7 mouse cellular contexts compared by ENCODE assay signal in genomic region chr16:4938461-4938860, GRCm38 (mm10). TPM values are rescaled to one million over a fixed set of nuclear protein-coding genes. Genes with fewer than 3 reads are reported as not detected.
DNase-seq lines count a peak whose midpoint lies in the region; ATAC-seq and TF ChIP-seq lines count a peak whose summit lies in the region.

Gene Nudt16l1, plus strand, starts transcription at chr16:4938761.

- H3K9me3 ChIP-seq in CH12.LX (replicated peaks; ENCODE audit: low read length) = no peaks in the 10 kb centered on the region
- H3K9me3 ChIP-seq in ES-E14 (ENCODE audit: control insufficient read depth, insufficient read depth, low read depth, low read length) = no peaks in the 10 kb centered on the region
- no peaks in the 10 kb centered on the region for H3K9me3 ChIP-seq in forebrain, embryonic 16.5 days (ENCODE audit: control insufficient read depth, low read length)
- H3K9me3 ChIP-seq in hindbrain, embryonic 14.5 days (ENCODE audit: control insufficient read depth, low read length) = no peaks in the 10 kb centered on the region
- no peaks in the 10 kb centered on the region for H3K9me3 ChIP-seq in liver, embryonic 15.5 days (replicated peaks)

- H3K79me2 ChIP-seq in CH12.LX (replicated peaks; ENCODE audit: control insufficient read depth, extremely low read depth, insufficient read depth, poor library complexity, severe bottlenecking) = peaks cover 13% of the 10 kb centered on the region

- TF ChIP-seq POLR2A in CH12.LX (IDR thresholded peaks at IDR 0.05; ENCODE audit: low read depth, low read length) = no peak

- DNase-seq in CH12.LX (ENCODE audit: extremely low read depth) (no peak), ES-E14 (ENCODE audit: low read depth, low spot score) (no peak)
- no peak for DNase-seq in hindbrain, embryonic 14.5 days (ENCODE audit: low spot score)
- no peak for DNase-seq in retina, postnatal 1 day
- DNase-seq in urinary bladder, postnatal 10 days (ENCODE audit: low spot score) = no peak

- H3K4me3 ChIP-seq in CH12.LX (replicated peaks in 1 of 3; ENCODE audit: low read depth in 2 of 3, low read length in 2 of 3, poor library complexity in 1 of 3) = peak within 1 kb of the TSS; percentile 74 to 98 (median 87)
- peak within 1 kb of the TSS; percentile 84 to 93 for H3K4me3 ChIP-seq in ES-E14 (ENCODE audit: insufficient read depth in 1 of 2, low read depth in 1 of 2, low read length in 2 of 2, poor library complexity in 1 of 2, severe bottlenecking in 1 of 2)
- peak within 1 kb of the TSS; percentile 90 for H3K4me3 ChIP-seq in forebrain, embryonic 16.5 days (replicated peaks; ENCODE audit: low read length)
- peak within 1 kb of the TSS; percentile 84 for H3K4me3 ChIP-seq in hindbrain, embryonic 14.5 days (replicated peaks; ENCODE audit: low read length)
- peak within 1 kb of the TSS; percentile 83 for H3K4me3 ChIP-seq in liver, embryonic 15.5 days (replicated peaks)

- no peak for ATAC-seq in forebrain, embryonic 16.5 days
- no peak for ATAC-seq in hindbrain, embryonic 14.5 days (ENCODE audit: low FRiP score)
- no peak; the same call in 1 of the 2 replicates for ATAC-seq in liver, embryonic 15.5 days (ENCODE audit: insufficient read depth)

- no peak for TF ChIP-seq EP300 in CH12.LX (IDR thresholded peaks at IDR 0.05; ENCODE audit: low read length)

- dilution Hi-C loops in CH12.LX (cut with MboI; ENCODE audit: extremely low pct_ligation_motif_present, extremely low pct_unique_long_range_greater_than_20kb, low sequenced_read_pairs) = no loop called here

- peak within 1 kb of the TSS; percentile 43 for H3K27ac ChIP-seq in CH12.LX (ENCODE audit: insufficient read depth, low read depth)
- peak within 1 kb of the TSS; percentile 42; the same call in 1 of the 2 replicates for H3K27ac ChIP-seq in ES-E14 (ENCODE audit: insufficient read depth, low read depth, low read length, poor library complexity, severe bottlenecking)
- peak within 1 kb of the TSS; percentile 65 for H3K27ac ChIP-seq in forebrain, embryonic 16.5 days (ENCODE audit: low read length)
- peak within 1 kb of the TSS; percentile 88 for H3K27ac ChIP-seq in hindbrain, embryonic 14.5 days
- peak within 1 kb of the TSS; percentile 76 for H3K27ac ChIP-seq in liver, embryonic 15.5 days (replicated peaks)

- H3K36me3 ChIP-seq in CH12.LX (replicated peaks in 1 of 2; ENCODE audit: control insufficient read depth in 1 of 2, insufficient read depth in 1 of 2, low read length in 1 of 2) = peaks cover 53 to 80% of the 10 kb centered on the region in 2 experiments
- peaks cover 36% of the 10 kb centered on the region for H3K36me3 ChIP-seq in ES-E14 (ENCODE audit: control insufficient read depth, insufficient read depth, low read length, poor library complexity, severe bottlenecking)
- peaks cover 23% of the 10 kb centered on the region for H3K36me3 ChIP-seq in forebrain, embryonic 16.5 days (ENCODE audit: control insufficient read depth, insufficient read depth)
- H3K36me3 ChIP-seq in hindbrain, embryonic 14.5 days (replicated peaks; ENCODE audit: control insufficient read depth, insufficient read depth) = peaks cover 82% of the 10 kb centered on the region
- H3K36me3 ChIP-seq in liver, embryonic 15.5 days (replicated peaks) = peaks cover 67% of the 10 kb centered on the region

- no peaks in the 10 kb centered on the region for H3K27me3 ChIP-seq in CH12.LX (replicated peaks)
- no peaks in the 10 kb centered on the region for H3K27me3 ChIP-seq in forebrain, embryonic 16.5 days (replicated peaks; ENCODE audit: control insufficient read depth, insufficient read depth, low read length)
- H3K27me3 ChIP-seq in hindbrain, embryonic 14.5 days (ENCODE audit: control insufficient read depth, insufficient read depth, low read length) = no peaks in the 10 kb centered on the region
- no peaks in the 10 kb centered on the region for H3K27me3 ChIP-seq in liver, embryonic 15.5 days

- peak within 1 kb of the TSS; percentile 80 for H3K9ac ChIP-seq in CH12.LX (ENCODE audit: insufficient read depth, low read depth)
- H3K9ac ChIP-seq in ES-E14 (ENCODE audit: insufficient read depth, low read depth, low read length, poor library complexity, severe bottlenecking) = peak within 1 kb of the TSS; percentile 90
- H3K9ac ChIP-seq in forebrain, embryonic 16.5 days (replicated peaks; ENCODE audit: low read depth, low read length) = peak within 1 kb of the TSS; percentile 91
- peak within 1 kb of the TSS; percentile 96 for H3K9ac ChIP-seq in hindbrain, embryonic 14.5 days
- H3K9ac ChIP-seq in liver, embryonic 15.5 days = peak within 1 kb of the TSS; percentile 74

- no peak for TF ChIP-seq CTCF in CH12.LX (conservative IDR thresholded peaks at IDR 0.05 in 1 of 2, IDR thresholded peaks at IDR 0.05 in 1 of 2; ENCODE audit: low read depth in 2 of 2, low read length in 2 of 2)

- TF ChIP-seq RAD21 in CH12.LX (IDR thresholded peaks at IDR 0.05; ENCODE audit: low read depth, low read length) = no peak

- in situ Hi-C loops in CH12.LX (cut with MboI; ENCODE audit: low pct_ligation_motif_present, low pct_unique_long_range_greater_than_20kb, low sequenced_read_pairs) = no loop called here
- in situ Hi-C loops in ES-E14 (cut with MboI; ENCODE audit: low sequenced_read_pairs in 2 of 2, unreplicated experiment in 2 of 2) = no loop called here

- WGBS in forebrain, embryonic 16.5 days = 3% methylated on average over 2 of the region's 2 CpGs
- 3% methylated on average over 2 of the region's 2 CpGs for WGBS in hindbrain, embryonic 14.5 days
- 2% methylated on average over 2 of the region's 2 CpGs for WGBS in liver, embryonic 15.5 days (ENCODE audit: insufficient replicate concordance)

- H3K4me2 ChIP-seq in CH12.LX (ENCODE audit: insufficient read depth, low read depth, poor library complexity, severe bottlenecking) = peak within 1 kb of the TSS; percentile 60
- peak within 1 kb of the TSS; percentile 90 for H3K4me2 ChIP-seq in forebrain, embryonic 16.5 days (ENCODE audit: low read length)
- H3K4me2 ChIP-seq in hindbrain, embryonic 14.5 days (replicated peaks) = peak within 1 kb of the TSS; percentile 97
- H3K4me2 ChIP-seq in liver, embryonic 15.5 days = peak within 1 kb of the TSS; percentile 97

- H3K4me1 ChIP-seq in CH12.LX (ENCODE audit: control insufficient read depth in 1 of 2, insufficient read depth in 2 of 2) (peaks cover 8 to 23% of the 10 kb centered on the region in 2 experiments), ES-E14 (ENCODE audit: control insufficient read depth in 2 of 2, insufficient read depth in 2 of 2, low read length in 2 of 2, poor library complexity in 1 of 2) (peaks cover 4 to 6% of the 10 kb centered on the region in 2 experiments; a peak in 3 of 4 replicates)
- peaks cover 16% of the 10 kb centered on the region for H3K4me1 ChIP-seq in forebrain, embryonic 16.5 days (replicated peaks; ENCODE audit: control insufficient read depth, insufficient read depth, low read length)
- H3K4me1 ChIP-seq in hindbrain, embryonic 14.5 days (replicated peaks; ENCODE audit: control insufficient read depth, insufficient read depth, low read length) = peaks cover 16% of the 10 kb centered on the region
- peaks cover 24% of the 10 kb centered on the region for H3K4me1 ChIP-seq in liver, embryonic 15.5 days (replicated peaks)

TF ChIP-seq in CH12.LX, 34 proteins besides CTCF, POLR2A, EP300 and RAD21 (continues in another document):
- no peak for TF ChIP-seq IRF4 (IDR thresholded peaks at IDR 0.05; ENCODE audit: low read depth, low read length)
- no peak for TF ChIP-seq MAZ (IDR thresholded peaks at IDR 0.05; ENCODE audit: low read depth, low read length)
- TF ChIP-seq MAX (IDR thresholded peaks at IDR 0.05; ENCODE audit: low read length) = no peak
- no peak for TF ChIP-seq BHLHE40 (IDR thresholded peaks at IDR 0.05; ENCODE audit: low read depth, low read length)
- no peak for TF ChIP-seq USF1 (IDR thresholded peaks at IDR 0.05; ENCODE audit: low read depth, low read length)
- no peak for TF ChIP-seq ZKSCAN1 (IDR thresholded peaks at IDR 0.05; ENCODE audit: borderline replicate concordance, low read depth, low read length)
- TF ChIP-seq HCFC1 (IDR thresholded peaks at IDR 0.05; ENCODE audit: low read depth, low read length) = no peak
- TF ChIP-seq CHD1 (IDR thresholded peaks at IDR 0.05; ENCODE audit: low read depth, low read length) = no peak
- no peak for TF ChIP-seq MAFK (IDR thresholded peaks at IDR 0.05; ENCODE audit: insufficient replicate concordance, low read length)
- TF ChIP-seq ZNF384 (IDR thresholded peaks at IDR 0.05; ENCODE audit: low read depth, low read length) = no peak
- TF ChIP-seq PAX5 (IDR thresholded peaks at IDR 0.05; ENCODE audit: low read length) = no peak
- no peak for TF ChIP-seq RCOR1 (conservative IDR thresholded peaks at IDR 0.05; ENCODE audit: low read depth, low read length)
- TF ChIP-seq GABPA (IDR thresholded peaks at IDR 0.05; ENCODE audit: insufficient replicate concordance, low read depth, low read length) = no peak

TF ChIP-seq in ES-E14, 5 proteins besides CTCF, POLR2A, EP300 and RAD21:
- TF ChIP-seq HCFC1 (IDR thresholded peaks at IDR 0.05; ENCODE audit: borderline replicate concordance, insufficient read depth, low read length) (no peak), CHD2 (IDR thresholded peaks at IDR 0.05; ENCODE audit: low read depth, low read length) (no peak), MAFK (IDR thresholded peaks at IDR 0.05; ENCODE audit: insufficient read depth, low read depth, low read length) (no peak), ZNF384 (IDR thresholded peaks at IDR 0.05; ENCODE audit: low read depth, low read length) (no peak), ZC3H11A (IDR thresholded peaks at IDR 0.05; ENCODE audit: borderline replicate concordance, low read depth, low read length) (no peak)

RNA-seq across cellular contexts. Expression of gene Nudt16l1, which starts in this region (rescaled TPM):
- 65.7 and 66.1 TPM in 2 replicates for total RNA-seq in CH12.LX (2012; rRNA removed)
- total RNA-seq in CH12.LX (2014; rRNA removed) = 32.8 and 36.3 TPM in 2 replicates
- 94.9 and 101 TPM in 2 replicates for polyA plus RNA-seq in CH12.LX (2012; ENCODE audit: insufficient read length, low read depth)
- total RNA-seq in ES-E14 (2012; rRNA removed) = 39.6 and 40.0 TPM in 2 replicates
- 139 and 148 TPM in 2 replicates for polyA plus RNA-seq in forebrain, embryonic 16.5 days (2015; fragmentation: Nextera tagmentation; extraction: Ambion mirVana)
- 122 and 133 TPM in 2 replicates for polyA plus RNA-seq in hindbrain, embryonic 14.5 days (2014; fragmentation: Nextera tagmentation; extraction: Ambion mirVana)
- 49.0 and 50.2 TPM in 2 replicates for polyA plus RNA-seq in liver, embryonic 15.5 days (2015; fragmentation: Nextera tagmentation; extraction: Ambion mirVana)
